Mouse (Mus musculus): ENCODE results near the gene Hras. TPM values are rescaled to one million over a fixed set of nuclear protein-coding genes. Genes with fewer than 3 reads are reported as not detected.
A peak's percentile ranks its signal among the peaks of the same experiment; 100 is the strongest.

Gene Hras
- polyA plus RNA-seq, 1 experiment from 2014 or later: 98.1 TPM

- WGBS: 86% methylated on average over 4 of the region's 4 CpGs
- no peak overlapping the region for H3K4me3 ChIP-seq (replicated peaks)
- H3K4me1 ChIP-seq (replicated peaks): peaks cover 7% of the 10 kb centered on the region; the same call in 1 of the 2 replicates
- no peaks in the 10 kb centered on the region for H3K36me3 ChIP-seq
- no peak overlapping the region for H3K27ac ChIP-seq
- no peak overlapping the region for H3K9ac ChIP-seq (replicated peaks)
- no peaks in the 10 kb centered on the region for H3K9me3 ChIP-seq
- no peak overlapping the region for H3K4me2 ChIP-seq
- H3K27me3 ChIP-seq: no peaks in the 10 kb centered on the region
- no peak for ATAC-seq (ENCODE audit: insufficient number of reproducible peaks, insufficient read depth, low FRiP score, low TSS enrichment, low read depth)
Observed at GRCm38 (mm10) chr7:141175068-141175467, 18.7 kb downstream of the Hras start.

DNA sequence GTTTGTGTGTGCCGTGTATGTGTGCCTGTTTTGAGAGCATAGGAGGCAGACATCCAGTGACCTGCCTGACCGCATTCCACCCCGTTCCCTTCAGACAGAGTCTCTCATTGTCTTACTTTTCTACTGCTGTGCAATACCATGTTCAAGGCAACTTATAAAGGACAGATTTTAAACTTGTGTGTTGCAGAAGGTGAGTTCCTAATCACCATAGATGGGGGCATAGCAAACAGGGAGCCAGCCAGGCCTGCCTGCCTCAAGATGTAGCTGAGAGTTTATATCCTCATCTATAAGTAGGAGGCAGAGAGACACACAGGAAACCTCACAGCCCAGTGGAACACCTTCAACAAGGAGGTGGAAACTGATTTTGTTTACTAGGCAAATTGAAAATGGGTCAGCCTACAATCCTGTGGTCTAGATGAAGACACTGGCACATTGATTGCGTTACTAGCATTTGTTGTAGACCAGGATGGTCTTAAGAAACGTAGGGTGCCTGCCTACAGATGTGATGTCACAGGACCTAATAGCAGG, 20.4 kb downstream of the Hras start:
- Histone ChIP-seq H3K36me3 (no peaks in the 10 kb centered on the region), H3K27me3 (no peaks in the 10 kb centered on the region), H3K4me2 (peak overlapping the region; percentile 62), H3K4me1 (replicated peaks) (peaks cover 13% of the 10 kb centered on the region; the same call in 1 of the 2 replicates), H3K9me3 (no peaks in the 10 kb centered on the region), H3K4me3 (replicated peaks) (peak overlapping the region; percentile 56), H3K9ac (replicated peaks) (peak overlapping the region; percentile 68; the same call in 1 of the 2 replicates), H3K27ac (no peak overlapping the region)
- 89% methylated on average over 5 of the region's 5 CpGs for WGBS
- ATAC-seq (ENCODE audit: insufficient number of reproducible peaks, insufficient read depth, low FRiP score, low TSS enrichment, low read depth): no peak

- ATAC-seq (ENCODE audit: insufficient number of reproducible peaks, insufficient read depth, low FRiP score, low TSS enrichment, low read depth): peak; percentile 94
- Histone ChIP-seq H3K4me2 (peak within 1 kb of the TSS; percentile 62), H3K27ac (peak within 1 kb of the TSS; percentile 94), H3K36me3 (no peaks in the 10 kb centered on the region), H3K9me3 (no peaks in the 10 kb centered on the region), H3K4me1 (replicated peaks) (peaks cover 21% of the 10 kb centered on the region), H3K27me3 (no peaks in the 10 kb centered on the region), H3K9ac (replicated peaks) (peak within 1 kb of the TSS; percentile 68), H3K4me3 (replicated peaks) (peak within 1 kb of the TSS; percentile 56)
- WGBS: 4% methylated on average over 55 of the region's 55 CpGs
Observed at GRCm38 (mm10) chr7:141172116-141173006, 21.4 kb downstream of the Hras start, which contains the start of gene Rnh1. Gene Rnh1, minus strand, starts transcription at chr7:141172857.

GRCm38 (mm10) chr7:141169866-141170265, 23.9 kb downstream of the Hras start:
- no peak overlapping the region for H3K9ac ChIP-seq (replicated peaks)
- H3K4me3 ChIP-seq (replicated peaks): no peak overlapping the region
- H3K4me2 ChIP-seq: no peak overlapping the region
- no peak overlapping the region for H3K27ac ChIP-seq
- H3K36me3 ChIP-seq: peaks cover 15% of the 10 kb centered on the region
- H3K27me3 ChIP-seq: no peaks in the 10 kb centered on the region
- no peaks in the 10 kb centered on the region for H3K9me3 ChIP-seq
- H3K4me1 ChIP-seq (replicated peaks): peaks cover 26% of the 10 kb centered on the region
- ATAC-seq (ENCODE audit: insufficient number of reproducible peaks, insufficient read depth, low FRiP score, low TSS enrichment, low read depth): no peak

DNA sequence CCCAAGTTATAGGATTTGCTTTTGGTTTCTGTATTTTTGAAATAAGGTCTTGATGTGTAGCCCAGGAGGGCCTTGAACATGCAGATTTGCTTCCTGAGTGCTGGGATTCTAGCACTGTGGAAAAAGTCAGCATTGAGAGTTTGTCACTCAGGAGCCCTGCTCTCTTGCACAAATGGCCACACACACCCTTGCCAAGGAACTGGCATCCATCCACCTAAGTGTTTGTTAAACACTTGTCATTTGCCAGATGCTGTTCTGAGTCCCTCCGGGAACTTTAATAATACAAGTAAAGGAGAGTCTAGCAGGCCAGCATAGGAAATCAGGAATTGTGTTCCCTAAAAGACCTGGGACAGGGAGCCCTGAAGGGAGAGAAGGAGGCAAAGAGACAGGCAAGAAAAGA, 24.5 kb downstream of the Hras start:
- 0 out of 2 replicates have a peak overlapping the region, but pooled peaks have one; percentile 18 for H3K27ac ChIP-seq
- ATAC-seq (ENCODE audit: insufficient number of reproducible peaks, insufficient read depth, low FRiP score, low TSS enrichment, low read depth): no peak
- no peak overlapping the region for H3K4me3 ChIP-seq (replicated peaks)
- peaks cover 20% of the 10 kb centered on the region for H3K36me3 ChIP-seq
- peaks cover 26% of the 10 kb centered on the region for H3K4me1 ChIP-seq (replicated peaks)
- no peak overlapping the region for H3K9ac ChIP-seq (replicated peaks)
- no peaks in the 10 kb centered on the region for H3K9me3 ChIP-seq
- WGBS: 75% methylated on average over 1 of the region's 1 CpGs
- no peak overlapping the region for H3K4me2 ChIP-seq
- H3K27me3 ChIP-seq: no peaks in the 10 kb centered on the region

- 3% methylated on average over 22 of the region's 22 CpGs for WGBS
- H3K4me2 ChIP-seq: peak overlapping the region; percentile 72
- peak overlapping the region; percentile 70 for H3K9ac ChIP-seq (replicated peaks)
- H3K4me1 ChIP-seq (replicated peaks): peaks cover 25% of the 10 kb centered on the region
- peaks cover 28% of the 10 kb centered on the region for H3K36me3 ChIP-seq
- no peaks in the 10 kb centered on the region for H3K9me3 ChIP-seq
- peak overlapping the region; percentile 45 for H3K4me3 ChIP-seq (replicated peaks)
- H3K27ac ChIP-seq: peak overlapping the region; percentile 62
- H3K27me3 ChIP-seq: no peaks in the 10 kb centered on the region
- ATAC-seq (ENCODE audit: insufficient number of reproducible peaks, insufficient read depth, low FRiP score, low TSS enrichment, low read depth): no peak
Observed at GRCm38 (mm10) chr7:141168518-141168953, 25.3 kb downstream of the Hras start.

DNA sequence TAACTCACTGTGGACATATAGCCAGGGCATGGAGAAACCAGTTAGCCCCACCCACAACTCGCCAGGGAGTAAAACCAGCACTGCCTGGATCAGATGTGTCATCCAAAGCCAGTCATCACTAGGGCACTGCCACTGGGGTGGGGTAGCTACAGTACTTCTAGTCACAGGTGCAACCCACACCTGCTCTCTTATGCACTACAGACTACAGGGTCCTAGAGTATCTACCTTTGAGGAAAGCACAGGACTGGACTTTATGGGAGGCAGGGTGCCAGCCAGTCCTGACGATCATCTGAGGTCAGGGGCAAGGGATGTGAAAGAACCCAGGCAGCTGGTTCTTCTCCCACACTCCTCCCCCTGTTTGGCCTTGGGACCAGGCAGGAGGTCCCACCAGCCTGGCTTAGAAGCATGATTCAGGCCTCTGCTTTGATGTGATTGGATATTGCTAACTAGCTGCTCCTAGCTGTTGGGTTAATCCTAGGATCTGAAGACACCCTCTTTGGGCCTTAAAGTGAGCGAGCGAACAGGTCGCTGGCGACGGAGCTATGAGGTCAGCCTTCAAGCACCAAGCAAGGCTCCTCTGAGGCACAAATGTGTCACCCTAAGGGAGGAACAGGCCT, 25.8 kb downstream of the Hras start:
- peaks cover 33% of the 10 kb centered on the region for H3K36me3 ChIP-seq
- H3K27ac ChIP-seq: peak overlapping the region; percentile 62; the same call in 1 of the 2 replicates

DNA sequence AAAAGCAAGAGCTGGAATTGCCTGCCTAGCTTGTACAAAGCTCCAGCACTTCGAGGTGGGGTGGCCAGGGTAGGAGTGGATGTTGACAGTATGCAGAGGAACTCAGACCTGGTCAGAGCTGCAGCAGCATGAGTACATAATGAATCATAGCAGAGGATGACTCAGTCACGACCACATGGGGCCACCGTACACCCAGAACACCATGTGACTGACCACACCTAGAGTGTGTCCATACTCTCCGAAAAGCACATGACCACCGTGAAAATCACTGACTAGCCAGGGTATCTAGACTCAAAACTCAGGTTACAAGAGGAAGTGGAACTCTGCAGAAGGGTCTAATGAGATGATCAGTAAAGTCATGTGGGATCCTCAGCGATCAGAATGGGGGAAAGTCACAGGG, 29.0 kb downstream of the Hras start:
- no peaks in the 10 kb centered on the region for H3K9me3 ChIP-seq
- WGBS: 86% methylated on average over 6 of the region's 6 CpGs
- H3K9ac ChIP-seq (replicated peaks): no peak overlapping the region
- H3K27ac ChIP-seq: no peak overlapping the region
- ATAC-seq (ENCODE audit: insufficient number of reproducible peaks, insufficient read depth, low FRiP score, low TSS enrichment, low read depth): no peak
- H3K27me3 ChIP-seq: no peaks in the 10 kb centered on the region
- H3K4me1 ChIP-seq (replicated peaks): peaks cover 19% of the 10 kb centered on the region
- peaks cover 62% of the 10 kb centered on the region for H3K36me3 ChIP-seq
- H3K4me2 ChIP-seq: no peak overlapping the region
- H3K4me3 ChIP-seq (replicated peaks): no peak overlapping the region

More for the DNA sequence above, 25.8 kb downstream of the Hras start:
- peak overlapping the region; percentile 45 for H3K4me3 ChIP-seq (replicated peaks)
- WGBS: 14% methylated on average over 7 of the region's 7 CpGs
- no peaks in the 10 kb centered on the region for H3K9me3 ChIP-seq
- peaks cover 20% of the 10 kb centered on the region for H3K4me1 ChIP-seq (replicated peaks)
- peak overlapping the region; percentile 70 for H3K9ac ChIP-seq (replicated peaks)
- peak overlapping the region; percentile 72 for H3K4me2 ChIP-seq
- no peaks in the 10 kb centered on the region for H3K27me3 ChIP-seq
- ATAC-seq (ENCODE audit: insufficient number of reproducible peaks, insufficient read depth, low FRiP score, low TSS enrichment, low read depth): 0 out of 2 replicates have a peak, but pooled peaks have one; percentile 7

GRCm38 (mm10) chr7:141164397-141164796, 29.4 kb downstream of the Hras start:
- H3K9me3 ChIP-seq: no peaks in the 10 kb centered on the region
- no peaks in the 10 kb centered on the region for H3K27me3 ChIP-seq
- H3K4me1 ChIP-seq (replicated peaks): peaks cover 19% of the 10 kb centered on the region
- H3K9ac ChIP-seq (replicated peaks): no peak overlapping the region
- no peak for ATAC-seq (ENCODE audit: insufficient number of reproducible peaks, insufficient read depth, low FRiP score, low TSS enrichment, low read depth)
- H3K36me3 ChIP-seq: peaks cover 66% of the 10 kb centered on the region
- no peak overlapping the region for H3K4me2 ChIP-seq
- H3K27ac ChIP-seq: no peak overlapping the region
- no peak overlapping the region for H3K4me3 ChIP-seq (replicated peaks)
- 90% methylated on average over 7 of the region's 7 CpGs for WGBS

DNA sequence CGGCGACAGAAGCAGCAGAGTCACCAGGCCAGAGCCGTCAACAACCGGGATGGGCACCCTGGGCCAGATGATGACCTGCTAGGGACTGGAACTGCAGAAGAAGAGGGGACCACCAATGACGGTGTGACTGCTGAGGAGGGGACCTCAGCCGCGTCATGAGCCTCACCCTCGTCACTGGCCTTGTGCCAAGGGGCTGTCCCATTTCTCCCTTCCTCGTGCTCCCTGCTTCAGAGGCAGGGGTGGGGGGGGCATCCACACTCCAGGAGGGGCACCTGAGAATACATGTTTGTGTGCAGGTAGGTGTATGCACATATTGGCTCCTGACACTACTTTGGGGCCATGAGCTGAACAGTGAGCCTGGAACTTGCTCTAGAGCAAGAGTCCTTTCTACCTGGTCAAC, 38.4 kb downstream of the Hras start:
- Histone ChIP-seq H3K4me1 (replicated peaks) (no peaks in the 10 kb centered on the region), H3K36me3 (peaks cover 85% of the 10 kb centered on the region), H3K27me3 (no peaks in the 10 kb centered on the region), H3K27ac (no peak overlapping the region), H3K4me3 (replicated peaks) (no peak overlapping the region), H3K4me2 (no peak overlapping the region), H3K9ac (replicated peaks) (no peak overlapping the region), H3K9me3 (0 out of 2 replicates have a peak, but pooled peaks cover 4% of the 10 kb centered on the region)
- WGBS: 90% methylated on average over 9 of the region's 9 CpGs
- no peak for ATAC-seq (ENCODE audit: insufficient number of reproducible peaks, insufficient read depth, low FRiP score, low TSS enrichment, low read depth)

DNA sequence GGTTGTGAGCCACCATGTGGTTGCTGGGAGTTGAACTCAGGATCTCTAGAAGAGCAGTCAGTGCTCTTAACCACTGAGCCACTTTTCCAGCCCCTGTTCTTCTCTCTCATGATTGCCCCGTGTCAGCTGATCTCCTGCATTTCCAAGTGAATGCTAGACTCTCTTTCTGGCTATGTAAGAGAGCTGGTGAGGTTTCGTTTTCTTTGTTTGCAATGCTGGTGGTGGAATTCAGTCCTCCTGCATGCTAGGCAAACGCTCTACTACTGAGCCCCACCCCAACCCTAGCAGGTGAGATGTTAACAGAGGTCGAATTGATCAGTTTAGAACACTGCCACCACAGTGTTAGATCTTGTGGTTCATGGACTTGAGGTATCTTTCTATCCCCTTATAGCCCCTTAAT, 45.2 kb downstream of the Hras start:
- 76% methylated on average over 4 of the region's 4 CpGs for WGBS
- Histone ChIP-seq H3K36me3 (peaks cover 82% of the 10 kb centered on the region), H3K4me1 (replicated peaks) (no peaks in the 10 kb centered on the region), H3K9ac (replicated peaks) (no peak overlapping the region), H3K9me3 (no peaks in the 10 kb centered on the region), H3K27ac (no peak overlapping the region), H3K4me2 (no peak overlapping the region), H3K27me3 (no peaks in the 10 kb centered on the region), H3K4me3 (replicated peaks) (no peak overlapping the region)
- no peak for ATAC-seq (ENCODE audit: insufficient number of reproducible peaks, insufficient read depth, low FRiP score, low TSS enrichment, low read depth)

All from limb, embryonic 12.5 days (tissue).